Mouse (Mus musculus): ENCODE data around the gene Bbs9. TPM values are rescaled to one million over a fixed set of nuclear protein-coding genes. Genes with fewer than 3 reads are reported as not detected.

The Bbs9 gene
- polyA plus RNA-seq, 1 experiment, result 2.3 TPM

GRCm38 (mm10) chr9:22523460-22523859 lies 47.9 kb downstream of the Bbs9 start:
- H3K4me1 ChIP-seq, result no peaks in the 10 kb centered on the region
- H3K9me3 ChIP-seq, result peaks cover 7% of the 10 kb centered on the region
- no peaks in the 10 kb centered on the region for H3K27me3 ChIP-seq (replicated peaks)
- TF ChIP-seq GATA1 (IDR thresholded peaks at IDR 0.05; ENCODE audit: borderline replicate concordance, low read length) (no peak), FLI1 (IDR thresholded peaks at IDR 0.05; ENCODE audit: low read length) (no peak)
- H3K4me3 ChIP-seq (replicated peaks), result no peak overlapping the region
- H3K36me3 ChIP-seq (replicated peaks; ENCODE audit: low read length), result no peaks in the 10 kb centered on the region

- H3K4me3 ChIP-seq (replicated peaks), result no peak overlapping the region
- no peaks in the 10 kb centered on the region for H3K9me3 ChIP-seq
- TF ChIP-seq FLI1 (IDR thresholded peaks at IDR 0.05; ENCODE audit: low read length) (no peak), GATA1 (IDR thresholded peaks at IDR 0.05; ENCODE audit: borderline replicate concordance, low read length) (no peak)
- no peaks in the 10 kb centered on the region for H3K27me3 ChIP-seq (replicated peaks)
- peaks cover 4% of the 10 kb centered on the region; the same call in 1 of the 2 replicates for H3K4me1 ChIP-seq
- no peaks in the 10 kb centered on the region for H3K36me3 ChIP-seq (replicated peaks; ENCODE audit: low read length)
These were observed 55.4 kb downstream of the Bbs9 start for GRCm38 (mm10) chr9:22530734-22531489.

- Histone ChIP-seq H3K9me3 (no peaks in the 10 kb centered on the region), H3K4me3 (replicated peaks) (no peak overlapping the region), H3K4me1 (peaks cover 4% of the 10 kb centered on the region; the same call in 1 of the 2 replicates), H3K36me3 (replicated peaks; ENCODE audit: low read length) (no peaks in the 10 kb centered on the region), H3K27me3 (replicated peaks) (no peaks in the 10 kb centered on the region)
- TF ChIP-seq FLI1 (IDR thresholded peaks at IDR 0.05; ENCODE audit: low read length) (no peak), GATA1 (IDR thresholded peaks at IDR 0.05; ENCODE audit: borderline replicate concordance, low read length) (no peak)
These were observed 56.6 kb downstream of the Bbs9 start for GRCm38 (mm10) chr9:22532112-22532511.

GRCm38 (mm10) chr9:22532810-22533447 lies 57.4 kb downstream of the Bbs9 start:
- H3K36me3 ChIP-seq (replicated peaks; ENCODE audit: low read length), result no peaks in the 10 kb centered on the region
- no peak overlapping the region for H3K4me3 ChIP-seq (replicated peaks)
- H3K9me3 ChIP-seq, result no peaks in the 10 kb centered on the region
- TF ChIP-seq FLI1 (IDR thresholded peaks at IDR 0.05; ENCODE audit: low read length) (no peak), GATA1 (IDR thresholded peaks at IDR 0.05; ENCODE audit: borderline replicate concordance, low read length) (no peak)
- no peaks in the 10 kb centered on the region for H3K27me3 ChIP-seq (replicated peaks)
- H3K4me1 ChIP-seq, result peaks cover 4% of the 10 kb centered on the region; the same call in 1 of the 2 replicates

GRCm38 (mm10) chr9:22537767-22538373 lies 62.4 kb downstream of the Bbs9 start:
- Histone ChIP-seq H3K4me1 (no peaks in the 10 kb centered on the region), H3K36me3 (replicated peaks; ENCODE audit: low read length) (no peaks in the 10 kb centered on the region), H3K27me3 (replicated peaks) (no peaks in the 10 kb centered on the region), H3K4me3 (replicated peaks) (no peak overlapping the region), H3K9me3 (no peaks in the 10 kb centered on the region)
- TF ChIP-seq GATA1 (IDR thresholded peaks at IDR 0.05; ENCODE audit: borderline replicate concordance, low read length) (no peak), FLI1 (IDR thresholded peaks at IDR 0.05; ENCODE audit: low read length) (no peak)

GRCm38 (mm10) chr9:22539546-22539945 lies 64.0 kb downstream of the Bbs9 start:
- TF ChIP-seq FLI1 (IDR thresholded peaks at IDR 0.05; ENCODE audit: low read length), result no peak
- no peak for TF ChIP-seq GATA1 (IDR thresholded peaks at IDR 0.05; ENCODE audit: borderline replicate concordance, low read length)
- Histone ChIP-seq H3K9me3 (no peaks in the 10 kb centered on the region), H3K27me3 (replicated peaks) (no peaks in the 10 kb centered on the region), H3K4me3 (replicated peaks) (no peak overlapping the region), H3K4me1 (no peaks in the 10 kb centered on the region), H3K36me3 (replicated peaks; ENCODE audit: low read length) (no peaks in the 10 kb centered on the region)

- H3K4me1 ChIP-seq, result 0 out of 2 replicates have a peak, but pooled peaks cover 3% of the 10 kb centered on the region
- no peak overlapping the region for H3K4me3 ChIP-seq (replicated peaks)
- no peaks in the 10 kb centered on the region for H3K36me3 ChIP-seq (replicated peaks; ENCODE audit: low read length)
- H3K27me3 ChIP-seq (replicated peaks), result peaks cover 2% of the 10 kb centered on the region
- TF ChIP-seq GATA1 (IDR thresholded peaks at IDR 0.05; ENCODE audit: borderline replicate concordance, low read length), result no peak
- TF ChIP-seq FLI1 (IDR thresholded peaks at IDR 0.05; ENCODE audit: low read length), result no peak
- H3K9me3 ChIP-seq, result no peaks in the 10 kb centered on the region
These were observed 65.6 kb downstream of the Bbs9 start for GRCm38 (mm10) chr9:22541130-22541529.

GRCm38 (mm10) chr9:22543467-22543866 lies 68.0 kb downstream of the Bbs9 start:
- TF ChIP-seq FLI1 (IDR thresholded peaks at IDR 0.05; ENCODE audit: low read length), result no peak
- TF ChIP-seq GATA1 (IDR thresholded peaks at IDR 0.05; ENCODE audit: borderline replicate concordance, low read length), result no peak
- Histone ChIP-seq H3K4me1 (0 out of 2 replicates have a peak, but pooled peaks cover 3% of the 10 kb centered on the region), H3K4me3 (replicated peaks) (no peak overlapping the region), H3K27me3 (replicated peaks) (peaks cover 2% of the 10 kb centered on the region), H3K36me3 (replicated peaks; ENCODE audit: low read length) (no peaks in the 10 kb centered on the region), H3K9me3 (no peaks in the 10 kb centered on the region)

GRCm38 (mm10) chr9:22544349-22545341 lies 69.1 kb downstream of the Bbs9 start:
- TF ChIP-seq FLI1 (IDR thresholded peaks at IDR 0.05; ENCODE audit: low read length) (no peak), GATA1 (IDR thresholded peaks at IDR 0.05; ENCODE audit: borderline replicate concordance, low read length) (no peak)
- no peak overlapping the region for H3K4me3 ChIP-seq (replicated peaks)
- H3K27me3 ChIP-seq (replicated peaks), result peaks cover 2% of the 10 kb centered on the region
- no peaks in the 10 kb centered on the region for H3K36me3 ChIP-seq (replicated peaks; ENCODE audit: low read length)
- no peaks in the 10 kb centered on the region for H3K9me3 ChIP-seq
- H3K4me1 ChIP-seq, result 0 out of 2 replicates have a peak, but pooled peaks cover 3% of the 10 kb centered on the region
